Mouse (Mus musculus): ENCODE data around the gene Sorl1.

The Sorl1 gene

GRCm38 (mm10) chr9:41942970-41943635 is 181.0 kb downstream of the Sorl1 start:
- H3K27me3 ChIP-seq (ENCODE audit: insufficient read depth, low read length), result peaks cover 21% of the 10 kb centered on the region
- H3K36me3 ChIP-seq (ENCODE audit: insufficient read depth, low read length), result no peaks in the 10 kb centered on the region
- peaks cover 23% of the 10 kb centered on the region for H3K4me1 ChIP-seq (replicated peaks; ENCODE audit: low read depth, low read length)
- TF ChIP-seq POU5F1 (IDR thresholded peaks at IDR 0.05; ENCODE audit: borderline replicate concordance, low read length), result no peak
- TF ChIP-seq CTCF (conservative IDR thresholded peaks at IDR 0.05; ENCODE audit: low read length), result no peak
- no peak for TF ChIP-seq NANOG (IDR thresholded peaks at IDR 0.05; ENCODE audit: borderline replicate concordance, low read length)
- no peak overlapping the region for H3K4me3 ChIP-seq (replicated peaks; ENCODE audit: low read length)
- H3K9me3 ChIP-seq (ENCODE audit: low read length), result no peaks in the 10 kb centered on the region

- TF ChIP-seq CTCF (conservative IDR thresholded peaks at IDR 0.05; ENCODE audit: low read length) (no peak), NANOG (IDR thresholded peaks at IDR 0.05; ENCODE audit: borderline replicate concordance, low read length) (no peak)
- no peaks in the 10 kb centered on the region for H3K36me3 ChIP-seq (ENCODE audit: insufficient read depth, low read length)
- no peaks in the 10 kb centered on the region for H3K9me3 ChIP-seq (ENCODE audit: low read length)
- H3K4me1 ChIP-seq (replicated peaks; ENCODE audit: low read depth, low read length), result peaks cover 40% of the 10 kb centered on the region
- no peak overlapping the region for H3K4me3 ChIP-seq (replicated peaks; ENCODE audit: low read length)
- H3K27me3 ChIP-seq (ENCODE audit: insufficient read depth, low read length), result peaks cover 21% of the 10 kb centered on the region; the same call in 1 of the 2 replicates
These were observed 183.7 kb downstream of the Sorl1 start for GRCm38 (mm10) chr9:41940311-41940853.

GRCm38 (mm10) chr9:41938449-41938848 is 185.6 kb downstream of the Sorl1 start:
- no peaks in the 10 kb centered on the region for H3K36me3 ChIP-seq (ENCODE audit: insufficient read depth, low read length)

GRCm38 (mm10) chr9:41937967-41938348 is 186.1 kb downstream of the Sorl1 start:
- TF ChIP-seq NANOG (IDR thresholded peaks at IDR 0.05; ENCODE audit: borderline replicate concordance, low read length) (no peak), CTCF (conservative IDR thresholded peaks at IDR 0.05; ENCODE audit: low read length) (no peak), POU5F1 (IDR thresholded peaks at IDR 0.05; ENCODE audit: borderline replicate concordance, low read length) (no peak)
- peaks cover 28% of the 10 kb centered on the region for H3K27me3 ChIP-seq (ENCODE audit: insufficient read depth, low read length)
- no peaks in the 10 kb centered on the region for H3K9me3 ChIP-seq (ENCODE audit: low read length)

More at GRCm38 (mm10) chr9:41938449-41938848, 185.6 kb downstream of the Sorl1 start:
- H3K27me3 ChIP-seq (ENCODE audit: insufficient read depth, low read length), result peaks cover 32% of the 10 kb centered on the region
- 0 out of 2 replicates have a peak overlapping the region, but pooled peaks have one; percentile 13 for H3K4me3 ChIP-seq (replicated peaks; ENCODE audit: low read length)
- no peaks in the 10 kb centered on the region for H3K9me3 ChIP-seq (ENCODE audit: low read length)
- H3K4me1 ChIP-seq (replicated peaks; ENCODE audit: low read depth, low read length), result peaks cover 58% of the 10 kb centered on the region
- no peak for TF ChIP-seq NANOG (IDR thresholded peaks at IDR 0.05; ENCODE audit: borderline replicate concordance, low read length)
- no peak for TF ChIP-seq CTCF (conservative IDR thresholded peaks at IDR 0.05; ENCODE audit: low read length)
- TF ChIP-seq POU5F1 (IDR thresholded peaks at IDR 0.05; ENCODE audit: borderline replicate concordance, low read length), result no peak

GRCm38 (mm10) chr9:41937341-41937966 is 186.6 kb downstream of the Sorl1 start:
- Histone ChIP-seq H3K9me3 (ENCODE audit: low read length) (no peaks in the 10 kb centered on the region), H3K27me3 (ENCODE audit: insufficient read depth, low read length) (peaks cover 24% of the 10 kb centered on the region), H3K4me1 (replicated peaks; ENCODE audit: low read depth, low read length) (peaks cover 55% of the 10 kb centered on the region), H3K4me3 (replicated peaks; ENCODE audit: low read length) (no peak overlapping the region), H3K36me3 (ENCODE audit: insufficient read depth, low read length) (no peaks in the 10 kb centered on the region)
- no peak for TF ChIP-seq NANOG (IDR thresholded peaks at IDR 0.05; ENCODE audit: borderline replicate concordance, low read length)
- no peak for TF ChIP-seq CTCF (conservative IDR thresholded peaks at IDR 0.05; ENCODE audit: low read length)
- TF ChIP-seq POU5F1 (IDR thresholded peaks at IDR 0.05; ENCODE audit: borderline replicate concordance, low read length), result no peak

More at GRCm38 (mm10) chr9:41937967-41938348, 186.1 kb downstream of the Sorl1 start:
- no peak overlapping the region for H3K4me3 ChIP-seq (replicated peaks; ENCODE audit: low read length)
- H3K4me1 ChIP-seq (replicated peaks; ENCODE audit: low read depth, low read length), result peaks cover 58% of the 10 kb centered on the region
- H3K36me3 ChIP-seq (ENCODE audit: insufficient read depth, low read length), result no peaks in the 10 kb centered on the region

GRCm38 (mm10) chr9:41936598-41936997 is 187.5 kb downstream of the Sorl1 start:
- Histone ChIP-seq H3K9me3 (ENCODE audit: low read length) (no peaks in the 10 kb centered on the region), H3K27me3 (ENCODE audit: insufficient read depth, low read length) (peaks cover 22% of the 10 kb centered on the region), H3K4me1 (replicated peaks; ENCODE audit: low read depth, low read length) (peaks cover 55% of the 10 kb centered on the region), H3K36me3 (ENCODE audit: insufficient read depth, low read length) (no peaks in the 10 kb centered on the region), H3K4me3 (replicated peaks; ENCODE audit: low read length) (no peak overlapping the region)
- TF ChIP-seq CTCF (conservative IDR thresholded peaks at IDR 0.05; ENCODE audit: low read length), result no peak

- no peak for TF ChIP-seq POU5F1 (IDR thresholded peaks at IDR 0.05; ENCODE audit: borderline replicate concordance, low read length)
- TF ChIP-seq CTCF (conservative IDR thresholded peaks at IDR 0.05; ENCODE audit: low read length), result no peak
- TF ChIP-seq NANOG (IDR thresholded peaks at IDR 0.05; ENCODE audit: borderline replicate concordance, low read length), result no peak
- H3K9me3 ChIP-seq (ENCODE audit: low read length), result no peaks in the 10 kb centered on the region
- H3K27me3 ChIP-seq (ENCODE audit: insufficient read depth, low read length), result peaks cover 22% of the 10 kb centered on the region
- H3K4me1 ChIP-seq (replicated peaks; ENCODE audit: low read depth, low read length), result peaks cover 55% of the 10 kb centered on the region
- no peaks in the 10 kb centered on the region for H3K36me3 ChIP-seq (ENCODE audit: insufficient read depth, low read length)
- H3K4me3 ChIP-seq (replicated peaks; ENCODE audit: low read length), result peak overlapping the region; percentile 71
These were observed 188.1 kb downstream of the Sorl1 start for GRCm38 (mm10) chr9:41935979-41936378.

- Histone ChIP-seq H3K27me3 (ENCODE audit: insufficient read depth, low read length) (peaks cover 21% of the 10 kb centered on the region), H3K4me3 (replicated peaks; ENCODE audit: low read length) (peak overlapping the region; percentile 71), H3K4me1 (replicated peaks; ENCODE audit: low read depth, low read length) (peaks cover 55% of the 10 kb centered on the region), H3K9me3 (ENCODE audit: low read length) (no peaks in the 10 kb centered on the region), H3K36me3 (ENCODE audit: insufficient read depth, low read length) (no peaks in the 10 kb centered on the region)
- TF ChIP-seq CTCF (conservative IDR thresholded peaks at IDR 0.05; ENCODE audit: low read length), result no peak
- no peak for TF ChIP-seq NANOG (IDR thresholded peaks at IDR 0.05; ENCODE audit: borderline replicate concordance, low read length)
- TF ChIP-seq POU5F1 (IDR thresholded peaks at IDR 0.05; ENCODE audit: borderline replicate concordance, low read length), result no peak
These were observed 188.6 kb downstream of the Sorl1 start for GRCm38 (mm10) chr9:41935373-41935971.
